Mouse (Mus musculus) adipose tissue, adult 10 weeks (tissue): ENCODE data around the gene Olfr1. TPM values are rescaled to one million over a fixed set of nuclear protein-coding genes. Genes with fewer than 3 reads are reported as not detected.

Source experiments
- polyA plus RNA-seq: library from polyadenylated mRNA; stranded (reverse); fragments of 350-450 nt; fragmentation: Illumina TruSeq; extraction: RNeasy Lipid Tissue Mini Kit (QIAGEN cat#74804); gene quantifications from one replicate; pipeline ENCODE4 v1.2.3, GENCODE M21; 2014; ENCODE audit warnings: low read depth, low replicate concordance

Olfr1 gene
- polyA plus RNA-seq = not detected

DNA sequence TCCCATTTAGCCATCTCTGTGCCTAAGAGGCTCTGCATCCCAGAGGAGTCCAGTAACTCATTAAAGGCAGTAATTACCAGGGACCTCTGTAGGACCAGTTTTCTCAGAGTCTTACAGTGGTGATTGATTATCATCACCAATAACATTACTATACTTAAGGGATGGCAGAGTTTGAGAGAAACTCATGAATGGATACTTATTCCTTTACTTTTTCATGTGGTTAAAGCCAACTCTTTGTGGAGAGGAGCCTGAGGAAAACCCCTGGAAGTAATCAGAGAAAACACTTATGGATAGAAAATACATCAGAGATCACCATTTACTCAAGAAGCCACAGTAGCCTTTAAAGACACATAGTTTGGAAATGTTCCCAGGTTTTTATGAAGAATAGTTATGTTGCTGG, at the start of gene Olfr1:
Gene Olfr1, minus strand, starts transcription at position 101 of the 400 bp plus-strand sequence.

DNA sequence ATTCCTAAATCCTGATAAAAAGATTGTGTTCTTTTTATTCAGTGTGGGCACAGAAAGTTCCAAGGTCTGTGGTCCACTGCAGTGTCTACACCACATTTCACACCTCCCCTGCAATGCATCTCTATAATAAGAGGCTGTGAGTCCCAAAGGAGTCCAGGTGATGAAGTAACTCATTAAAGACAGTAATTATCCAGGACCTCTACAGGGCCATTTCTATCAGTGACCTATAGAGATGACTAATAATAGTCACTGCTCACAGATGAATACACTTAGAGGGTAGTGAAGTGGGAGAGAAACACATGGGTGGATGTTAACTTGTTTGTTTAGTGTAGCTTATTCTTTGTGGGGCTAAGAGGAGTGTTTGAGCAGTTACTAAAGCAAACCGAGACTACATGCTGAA, 29.0 kb upstream of the Olfr1 start, which contains the start of gene Olfr378:
Gene Olfr378, minus strand, starts transcription at position 101 of the 400 bp plus-strand sequence.

DNA sequence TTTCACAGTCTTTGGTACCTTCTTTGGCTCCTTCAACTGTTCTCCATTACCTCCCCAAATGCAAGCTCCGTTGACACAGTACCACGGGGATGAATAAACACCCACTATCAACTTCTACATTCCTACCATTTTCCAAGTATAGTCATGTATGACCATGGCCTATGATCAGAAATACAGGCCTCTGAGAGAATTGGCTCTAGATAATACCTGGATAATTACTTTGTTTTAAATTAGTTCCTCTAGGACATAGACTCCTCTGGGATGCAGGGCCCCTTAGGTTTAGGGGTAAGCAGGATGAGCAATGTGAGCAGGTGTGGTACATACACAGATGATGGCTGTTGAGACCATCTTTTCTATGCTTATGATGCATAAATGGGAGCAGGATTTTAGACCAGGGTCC, 28.5 kb downstream of the Olfr1 start, which contains the start of gene Olfr376:
Gene Olfr376, plus strand, starts transcription at position 301 of the 400 bp plus-strand sequence.

DNA sequence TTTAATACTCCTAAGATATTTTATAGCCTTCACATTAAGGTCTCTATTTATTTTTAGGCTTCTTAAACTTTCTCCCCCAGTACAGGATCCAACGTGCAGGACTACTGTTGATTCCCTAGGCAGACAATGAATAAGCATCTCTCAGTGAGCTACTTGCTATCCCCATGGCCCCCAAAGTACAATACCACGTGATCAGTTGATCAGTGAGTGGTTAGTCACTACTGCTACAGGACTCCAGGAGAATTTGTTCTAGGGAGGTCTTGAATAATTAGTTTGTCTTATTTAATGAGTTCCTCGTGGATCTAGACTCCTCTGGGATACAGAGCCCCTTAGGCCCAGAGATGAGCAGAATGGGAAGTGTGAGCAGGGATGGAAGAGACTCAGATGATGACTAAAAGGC, 48.9 kb downstream of the Olfr1 start, which contains the start of gene Olfr20:
Gene Olfr20, plus strand, starts transcription at position 301 of the 400 bp plus-strand sequence.

Other genes starting within 250 kb of the Olfr1 start
- gene P2rx5, start 239.2 kb downstream of the Olfr1 start, polyA plus RNA-seq = 1.6 TPM
- gene Emc6, start 222.6 kb downstream of the Olfr1 start, polyA plus RNA-seq = 44.9 TPM
- 64.3 TPM for gene Tax1bp3, start 222.5 kb downstream of the Olfr1 start, polyA plus RNA-seq
- 20.0 TPM for gene Ctns, start 200.6 kb downstream of the Olfr1 start, polyA plus RNA-seq
- 11.0 TPM for gene Shpk, start 200.2 kb downstream of the Olfr1 start, polyA plus RNA-seq
- 1.3 TPM for gene Trpv1, start 165.3 kb downstream of the Olfr1 start, polyA plus RNA-seq
- gene Trpv3, start 132.2 kb downstream of the Olfr1 start, polyA plus RNA-seq = 0.46 TPM
- gene Aspa, start 70.0 kb downstream of the Olfr1 start, polyA plus RNA-seq = 16.7 TPM
- gene Gm49340, start 69.9 kb downstream of the Olfr1 start, polyA plus RNA-seq = not detected
- gene Spata22, start 69.9 kb downstream of the Olfr1 start, polyA plus RNA-seq = 1.6 TPM
- not detected for gene Olfr20, start 48.8 kb downstream of the Olfr1 start, polyA plus RNA-seq
- not detected for gene Olfr376, start 28.4 kb downstream of the Olfr1 start, polyA plus RNA-seq
- gene Olfr378, start 28.9 kb upstream of the Olfr1 start, polyA plus RNA-seq = not detected
- not detected for gene Olfr380, start 57.9 kb upstream of the Olfr1 start, polyA plus RNA-seq
- gene Olfr381, start 92.0 kb upstream of the Olfr1 start, polyA plus RNA-seq = not detected
- not detected for gene Olfr382, start 117.6 kb upstream of the Olfr1 start, polyA plus RNA-seq
- gene Olfr385, start 193.4 kb upstream of the Olfr1 start, polyA plus RNA-seq = not detected
- gene Olfr384, start 199.0 kb upstream of the Olfr1 start, polyA plus RNA-seq = not detected